Comparison of ENCODE assay signal across 22 mouse cellular contexts in genomic region chr7:19949996-19950395, GRCm38 (mm10). TPM values are rescaled to one million over a fixed set of nuclear protein-coding genes. Genes with fewer than 3 reads are reported as not detected.
A peak's percentile ranks its signal among the peaks of the same experiment; 100 is the strongest.
DNase-seq lines count a peak whose midpoint lies in the region; ATAC-seq and TF ChIP-seq lines count a peak whose summit lies in the region.
"Had no signal": no experiment of that assay in that cellular context is flagged by ENCODE, and none has a peak within 500 bp of the region (broad histone marks: within the 10 kb centered on the region; RNA-seq: fewer than 3 reads in every experiment).

No protein-coding gene starts in this region.

- no peaks in the 10 kb centered on the region for H3K4me1 ChIP-seq in hindbrain, postnatal 0 days (ENCODE audit: insufficient read depth, low read length)
- H3K4me1 ChIP-seq in hindbrain, embryonic 10.5 days (replicated peaks) = peaks cover 24% of the 10 kb centered on the region
- H3K4me1 ChIP-seq in ES-Bruce4 (ENCODE audit: control insufficient read depth, insufficient read depth, low read length) = peaks cover 5% of the 10 kb centered on the region
- no peaks in the 10 kb centered on the region for H3K4me1 ChIP-seq in intestine, postnatal 0 days (replicated peaks; ENCODE audit: control insufficient read depth, insufficient read depth, low read length)
- H3K4me1 ChIP-seq in midbrain, embryonic 13.5 days (replicated peaks) = no peaks in the 10 kb centered on the region
- H3K4me1 ChIP-seq: hindbrain, embryonic 15.5 days; limb, embryonic 12.5 days had no signal

- ATAC-seq in hindbrain, postnatal 0 days = no peak
- no peak for ATAC-seq in intestine, postnatal 0 days
- no peak for ATAC-seq in midbrain, embryonic 13.5 days
- ATAC-seq: forebrain, embryonic 16.5 days; Patski had no signal

- no peak overlapping the region for H3K27ac ChIP-seq in hindbrain, postnatal 0 days
- H3K27ac ChIP-seq in hindbrain, embryonic 10.5 days = no peak overlapping the region
- H3K27ac ChIP-seq in ES-Bruce4 (ENCODE audit: insufficient read depth, low read length) = peak overlapping the region; percentile 8; the same call in 1 of the 2 replicates
- H3K27ac ChIP-seq in intestine, postnatal 0 days (ENCODE audit: low read depth, low read length) = peak overlapping the region; percentile 79
- no peak overlapping the region for H3K27ac ChIP-seq in midbrain, embryonic 13.5 days
- H3K27ac ChIP-seq: hindbrain, embryonic 15.5 days; kidney, postnatal 0 days; limb, embryonic 12.5 days had no signal

- H3K36me3 ChIP-seq in hindbrain, postnatal 0 days (ENCODE audit: insufficient read depth, low read length) = no peaks in the 10 kb centered on the region
- no peaks in the 10 kb centered on the region for H3K36me3 ChIP-seq in hindbrain, embryonic 10.5 days
- no peaks in the 10 kb centered on the region for H3K36me3 ChIP-seq in ES-Bruce4 (ENCODE audit: control insufficient read depth, insufficient read depth, low read length, poor library complexity, severe bottlenecking)
- no peaks in the 10 kb centered on the region; the same call in 1 of the 2 replicates for H3K36me3 ChIP-seq in intestine, postnatal 0 days (ENCODE audit: control insufficient read depth, insufficient read depth)
- H3K36me3 ChIP-seq in midbrain, embryonic 13.5 days = no peaks in the 10 kb centered on the region
- H3K36me3 ChIP-seq: hindbrain, embryonic 15.5 days; limb, embryonic 12.5 days had no signal

- peak; percentile 74 for TF ChIP-seq EP300 in ES-Bruce4 (IDR thresholded peaks at IDR 0.05; ENCODE audit: insufficient read depth, low read depth, low read length)

- 67% methylated on average over 10 of the region's 10 CpGs for WGBS in hindbrain, postnatal 0 days
- WGBS in hindbrain, embryonic 10.5 days = 61% methylated on average over 10 of the region's 10 CpGs
- 42% methylated on average over 10 of the region's 10 CpGs for WGBS in intestine, postnatal 0 days
- 69% methylated on average over 10 of the region's 10 CpGs for WGBS in midbrain, embryonic 13.5 days

- no peaks in the 10 kb centered on the region for H3K27me3 ChIP-seq in hindbrain, postnatal 0 days (ENCODE audit: insufficient read depth, low read length)
- no peaks in the 10 kb centered on the region for H3K27me3 ChIP-seq in hindbrain, embryonic 10.5 days (ENCODE audit: insufficient read depth, poor library complexity, severe bottlenecking)
- no peaks in the 10 kb centered on the region for H3K27me3 ChIP-seq in ES-Bruce4 (ENCODE audit: control insufficient read depth, insufficient read depth, low read length, poor library complexity, severe bottlenecking)
- H3K27me3 ChIP-seq in intestine, postnatal 0 days (replicated peaks; ENCODE audit: control insufficient read depth, insufficient read depth, low read length) = no peaks in the 10 kb centered on the region
- no peaks in the 10 kb centered on the region for H3K27me3 ChIP-seq in midbrain, embryonic 13.5 days
- H3K27me3 ChIP-seq: hindbrain, embryonic 15.5 days; limb, embryonic 12.5 days; Patski had no signal

- no peak for TF ChIP-seq CTCF in hindbrain, postnatal 0 days (IDR thresholded peaks at IDR 0.05; ENCODE audit: low read depth)
- no peak for TF ChIP-seq CTCF in ES-Bruce4 (IDR thresholded peaks at IDR 0.05; ENCODE audit: low read depth, low read length)
- no peak for TF ChIP-seq CTCF in intestine, postnatal 0 days (IDR thresholded peaks at IDR 0.05; ENCODE audit: low read depth)

- 0 out of 2 replicates have a peak overlapping the region, but pooled peaks have one; percentile 17 for H3K9ac ChIP-seq in hindbrain, postnatal 0 days (replicated peaks; ENCODE audit: low read length)
- H3K9ac ChIP-seq in ES-Bruce4 (ENCODE audit: low read depth, poor library complexity, severe bottlenecking) = peak overlapping the region; percentile 38
- H3K9ac ChIP-seq in intestine, postnatal 0 days (ENCODE audit: low read depth, low read length) = no peak overlapping the region; the same call in none of the 2 replicates
- H3K9ac ChIP-seq in midbrain, embryonic 13.5 days (replicated peaks) = no peak overlapping the region
- H3K9ac ChIP-seq: hindbrain, embryonic 15.5 days; limb, embryonic 12.5 days had no signal

- no peak overlapping the region for H3K4me2 ChIP-seq in hindbrain, postnatal 0 days (ENCODE audit: low read depth, low read length)
- peak overlapping the region; percentile 55 for H3K4me2 ChIP-seq in intestine, postnatal 0 days (replicated peaks; ENCODE audit: low read depth)
- no peak overlapping the region for H3K4me2 ChIP-seq in midbrain, embryonic 13.5 days (replicated peaks)
- H3K4me2 ChIP-seq: hindbrain, embryonic 15.5 days; limb, embryonic 12.5 days had no signal

- no peak for TF ChIP-seq POLR2A in ES-Bruce4 (IDR thresholded peaks at IDR 0.05; ENCODE audit: insufficient read depth, low read length)

- no peaks in the 10 kb centered on the region for H3K9me3 ChIP-seq in hindbrain, postnatal 0 days (ENCODE audit: low read length)
- no peaks in the 10 kb centered on the region; the same call in 1 of the 2 replicates for H3K9me3 ChIP-seq in hindbrain, embryonic 10.5 days
- no peaks in the 10 kb centered on the region for H3K9me3 ChIP-seq in ES-Bruce4 (replicated peaks; ENCODE audit: control insufficient read depth, insufficient read depth, low read length, poor library complexity, severe bottlenecking)
- H3K9me3 ChIP-seq in intestine, postnatal 0 days (ENCODE audit: control insufficient read depth) = no peaks in the 10 kb centered on the region
- H3K9me3 ChIP-seq in midbrain, embryonic 13.5 days = no peaks in the 10 kb centered on the region
- H3K9me3 ChIP-seq: hindbrain, embryonic 15.5 days; limb, embryonic 12.5 days had no signal

- DNase-seq in hindbrain, postnatal 0 days (ENCODE audit: low spot score) = no peak
- DNase-seq in hindbrain, embryonic 10.5 days (ENCODE audit: low spot score) = no peak
- peak; percentile 97 for DNase-seq in thymus, postnatal 14 days
- no peak for DNase-seq in cerebellum, postnatal 25 days
- DNase-seq in layer of hippocampus, adult 9-11 months = no peak
- DNase-seq: adrenal gland, adult 2 months; cerebellum, adult 8-10 months; gastrocnemius, postnatal 10 days; right cerebral cortex, adult 18-20 months had no signal

- H3K4me3 ChIP-seq in hindbrain, postnatal 0 days (ENCODE audit: low read length) = no peak overlapping the region
- H3K4me3 ChIP-seq in hindbrain, embryonic 10.5 days = no peak overlapping the region
- H3K4me3 ChIP-seq in ES-Bruce4 (ENCODE audit: low read depth, low read length) = peak overlapping the region; percentile 43
- peak overlapping the region; percentile 23 for H3K4me3 ChIP-seq in intestine, postnatal 0 days (ENCODE audit: low read depth, low read length)
- no peak overlapping the region for H3K4me3 ChIP-seq in midbrain, embryonic 13.5 days (replicated peaks)
- H3K4me3 ChIP-seq: hindbrain, embryonic 15.5 days; limb, embryonic 12.5 days had no signal

RNA-seq across cellular contexts. Expression of gene Igsf23, which starts 0.6 kb away (rescaled TPM):
- total RNA-seq in hindbrain, postnatal 0 days (2014; rRNA removed) = not detected in 2 replicates
- polyA plus RNA-seq in hindbrain, postnatal 0 days (2015; fragmentation: Nextera tagmentation; extraction: Ambion mirVana) = not detected in 2 replicates
- polyA plus RNA-seq in hindbrain, embryonic 10.5 days (2016; fragmentation: Nextera tagmentation; extraction: Ambion mirVana) = 0.21 and 0.41 TPM in 2 replicates
- 1.3 and 2.1 TPM in 2 replicates for polyA plus RNA-seq in ES-Bruce4 (2011; ENCODE audit: insufficient read depth, insufficient read length, low read depth, missing spikeins)
- polyA plus RNA-seq in intestine, postnatal 0 days (2015; fragmentation: Nextera tagmentation; extraction: Ambion mirVana) = 171 and 189 TPM in 2 replicates
- polyA plus RNA-seq in midbrain, embryonic 13.5 days (2015; fragmentation: Nextera tagmentation; extraction: Ambion mirVana) = not detected in 2 replicates
- total RNA-seq: adrenal gland, adult 2 months; gastrocnemius, postnatal 10 days; layer of hippocampus, postnatal 14 days; megakaryocyte-erythroid progenitor cell, adult 5-6 weeks had no signal
- polyA plus RNA-seq: forebrain, embryonic 16.5 days; hindbrain, embryonic 15.5 days had no signal

RNA-seq across cellular contexts. Expression of gene Ceacam20, which starts 15.2 kb away (rescaled TPM):
- not detected in 2 replicates for total RNA-seq in hindbrain, postnatal 0 days (2014; rRNA removed)
- polyA plus RNA-seq in hindbrain, postnatal 0 days (2015; fragmentation: Nextera tagmentation; extraction: Ambion mirVana) = not detected in 2 replicates
- not detected in 2 replicates for polyA plus RNA-seq in hindbrain, embryonic 10.5 days (2016; fragmentation: Nextera tagmentation; extraction: Ambion mirVana)
- 0.21 TPM in 1 of 2 replicates, not detected in the other for polyA plus RNA-seq in ES-Bruce4 (2011; ENCODE audit: insufficient read depth, insufficient read length, low read depth, missing spikeins)
- polyA plus RNA-seq in intestine, postnatal 0 days (2015; fragmentation: Nextera tagmentation; extraction: Ambion mirVana) = 36.1 and 39.7 TPM in 2 replicates
- polyA plus RNA-seq in midbrain, embryonic 13.5 days (2015; fragmentation: Nextera tagmentation; extraction: Ambion mirVana) = not detected in 2 replicates
- total RNA-seq: adrenal gland, adult 2 months; gastrocnemius, postnatal 10 days; layer of hippocampus, postnatal 14 days; megakaryocyte-erythroid progenitor cell, adult 5-6 weeks had no signal
- polyA plus RNA-seq: adrenal gland, adult 2 months; C2C12; forebrain, embryonic 16.5 days; heart, embryonic 14.5 days; hindbrain, embryonic 15.5 days; kidney, postnatal 0 days; limb, embryonic 12.5 days; liver, embryonic 16.5 days; Patski had no signal

RNA-seq across cellular contexts. Expression of gene Pvr, which starts 29.0 kb away (rescaled TPM):
- 9.2 and 11.7 TPM in 2 replicates for total RNA-seq in hindbrain, postnatal 0 days (2014; rRNA removed)
- 6.1 and 7.0 TPM in 2 replicates for polyA plus RNA-seq in hindbrain, postnatal 0 days (2015; fragmentation: Nextera tagmentation; extraction: Ambion mirVana)
- polyA plus RNA-seq in hindbrain, embryonic 10.5 days (2016; fragmentation: Nextera tagmentation; extraction: Ambion mirVana) = 4.4 and 5.4 TPM in 2 replicates
- 63.5 and 68.1 TPM in 2 replicates for polyA plus RNA-seq in ES-Bruce4 (2011; ENCODE audit: insufficient read depth, insufficient read length, low read depth, missing spikeins)
- polyA plus RNA-seq in intestine, postnatal 0 days (2015; fragmentation: Nextera tagmentation; extraction: Ambion mirVana) = 8.9 and 10.7 TPM in 2 replicates
- polyA plus RNA-seq in midbrain, embryonic 13.5 days (2015; fragmentation: Nextera tagmentation; extraction: Ambion mirVana) = 5.3 and 6.2 TPM in 2 replicates

RNA-seq across cellular contexts. Expression of gene Nlrp9b, which starts 41.3 kb away (rescaled TPM):
- not detected in 2 replicates for total RNA-seq in hindbrain, postnatal 0 days (2014; rRNA removed)
- polyA plus RNA-seq in hindbrain, postnatal 0 days (2015; fragmentation: Nextera tagmentation; extraction: Ambion mirVana) = not detected in 2 replicates
- not detected in 2 replicates for polyA plus RNA-seq in hindbrain, embryonic 10.5 days (2016; fragmentation: Nextera tagmentation; extraction: Ambion mirVana)
- polyA plus RNA-seq in ES-Bruce4 (2011; ENCODE audit: insufficient read depth, insufficient read length, low read depth, missing spikeins) = 0.30 and 0.33 TPM in 2 replicates
- 1.9 and 2.7 TPM in 2 replicates for polyA plus RNA-seq in intestine, postnatal 0 days (2015; fragmentation: Nextera tagmentation; extraction: Ambion mirVana)
- polyA plus RNA-seq in midbrain, embryonic 13.5 days (2015; fragmentation: Nextera tagmentation; extraction: Ambion mirVana) = not detected in 2 replicates
- total RNA-seq: adrenal gland, adult 2 months; gastrocnemius, postnatal 10 days; layer of hippocampus, postnatal 14 days; megakaryocyte-erythroid progenitor cell, adult 5-6 weeks had no signal
- polyA plus RNA-seq: adrenal gland, adult 2 months; C2C12; forebrain, embryonic 16.5 days; heart, embryonic 14.5 days; hindbrain, embryonic 15.5 days; kidney, postnatal 0 days; limb, embryonic 12.5 days; liver, embryonic 16.5 days; Patski had no signal

Comparison
In these comparisons a context has a peak if more than half of its experiments do, and no peak if none do; other contexts are left out.
1. H3K27ac ChIP-seq: peak in ES-Bruce4 (single experiment) and intestine, postnatal 0 days (single experiment); none in hindbrain, postnatal 0 days (single experiment), hindbrain, embryonic 10.5 days (single experiment) and midbrain, embryonic 13.5 days (single experiment).
2. H3K4me3 ChIP-seq: peak in ES-Bruce4 (single experiment) and intestine, postnatal 0 days (single experiment); none in hindbrain, postnatal 0 days (single experiment), hindbrain, embryonic 10.5 days (single experiment) and midbrain, embryonic 13.5 days (single experiment).
3. H3K9ac ChIP-seq: peak in hindbrain, postnatal 0 days (single experiment) and ES-Bruce4 (single experiment); none in intestine, postnatal 0 days (single experiment) and midbrain, embryonic 13.5 days (single experiment).
4. RNA of gene Igsf23, which starts 0.6 kb away (polyA plus RNA-seq): 171 to 189 TPM in intestine, postnatal 0 days; 1.3 to 2.1 TPM in ES-Bruce4, 0.21 to 0.41 TPM in hindbrain, embryonic 10.5 days, not detected in hindbrain, postnatal 0 days and not detected in midbrain, embryonic 13.5 days; every median in the first group is over 10 times any median in the second.
5. RNA of gene Ceacam20, which starts 15.2 kb away (polyA plus RNA-seq): 36.1 to 39.7 TPM in intestine, postnatal 0 days; 0.21 TPM in ES-Bruce4, not detected in hindbrain, postnatal 0 days, not detected in hindbrain, embryonic 10.5 days and not detected in midbrain, embryonic 13.5 days; every median in the first group is over 10 times any median in the second.